Mouse (Mus musculus): ENCODE data around the gene Chst8. TPM values are rescaled to one million over a fixed set of nuclear protein-coding genes. Genes with fewer than 3 reads are reported as not detected.

Gene Chst8
- total RNA-seq, 2 experiments from 2014 or later = 20.9 to 22.0 TPM

DNA sequence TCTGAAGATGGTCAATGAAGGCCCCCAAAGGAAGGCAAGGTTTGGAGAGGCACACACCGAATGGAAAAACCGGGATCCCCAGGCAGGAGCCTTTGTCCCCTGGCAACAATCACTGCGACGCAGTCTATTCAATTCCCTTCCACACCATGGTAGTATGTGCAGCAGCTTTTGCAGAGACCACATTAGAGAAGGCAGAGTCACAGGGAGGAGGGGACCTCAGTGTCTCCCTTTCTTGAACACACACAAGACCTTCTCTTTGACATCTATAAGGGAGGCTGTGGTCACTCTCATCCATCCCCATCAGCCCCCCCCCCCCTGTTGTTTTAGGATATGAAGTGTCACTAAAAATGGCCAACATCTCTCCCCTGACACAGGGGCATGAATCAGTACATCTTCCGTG lies 39.2 kb downstream of the Chst8 start:
- TF ChIP-seq CTCF (IDR thresholded peaks at IDR 0.05) = no peak
- Histone ChIP-seq H3K27ac (no peak overlapping the region), H3K4me3 (no peak overlapping the region)
- intact Hi-C loops (cut with DNase I) = no loop called here
- DNase-seq (ENCODE audit: extremely low spot score in 1 of 2, low spot score in 2 of 2) = no peak

DNA sequence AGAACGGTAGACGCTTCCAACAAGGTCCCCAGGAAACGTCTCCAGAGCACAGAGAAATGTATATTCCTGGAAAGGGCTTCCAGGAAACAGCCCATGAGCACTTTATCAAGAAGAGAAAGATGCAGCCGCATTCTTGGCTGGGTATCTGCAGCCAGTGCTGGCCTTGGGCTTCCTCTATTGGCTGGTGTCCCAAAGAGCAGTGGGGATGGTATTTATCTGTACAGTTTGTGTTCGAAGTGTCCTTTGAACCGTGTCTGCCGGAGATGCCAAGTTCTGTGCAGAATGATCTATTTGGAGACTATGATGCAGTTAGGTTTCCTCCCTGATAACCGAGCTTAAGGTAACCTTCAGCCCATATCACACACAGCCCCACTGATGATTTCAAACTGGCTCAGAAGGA lies 43.0 kb downstream of the Chst8 start:
- no peak overlapping the region for H3K4me3 ChIP-seq
- no peak overlapping the region for H3K27ac ChIP-seq
- DNase-seq (ENCODE audit: extremely low spot score in 1 of 2, low spot score in 2 of 2) = no peak
- no peak for TF ChIP-seq CTCF (IDR thresholded peaks at IDR 0.05)
- intact Hi-C loops (cut with DNase I) = no loop called here

DNA sequence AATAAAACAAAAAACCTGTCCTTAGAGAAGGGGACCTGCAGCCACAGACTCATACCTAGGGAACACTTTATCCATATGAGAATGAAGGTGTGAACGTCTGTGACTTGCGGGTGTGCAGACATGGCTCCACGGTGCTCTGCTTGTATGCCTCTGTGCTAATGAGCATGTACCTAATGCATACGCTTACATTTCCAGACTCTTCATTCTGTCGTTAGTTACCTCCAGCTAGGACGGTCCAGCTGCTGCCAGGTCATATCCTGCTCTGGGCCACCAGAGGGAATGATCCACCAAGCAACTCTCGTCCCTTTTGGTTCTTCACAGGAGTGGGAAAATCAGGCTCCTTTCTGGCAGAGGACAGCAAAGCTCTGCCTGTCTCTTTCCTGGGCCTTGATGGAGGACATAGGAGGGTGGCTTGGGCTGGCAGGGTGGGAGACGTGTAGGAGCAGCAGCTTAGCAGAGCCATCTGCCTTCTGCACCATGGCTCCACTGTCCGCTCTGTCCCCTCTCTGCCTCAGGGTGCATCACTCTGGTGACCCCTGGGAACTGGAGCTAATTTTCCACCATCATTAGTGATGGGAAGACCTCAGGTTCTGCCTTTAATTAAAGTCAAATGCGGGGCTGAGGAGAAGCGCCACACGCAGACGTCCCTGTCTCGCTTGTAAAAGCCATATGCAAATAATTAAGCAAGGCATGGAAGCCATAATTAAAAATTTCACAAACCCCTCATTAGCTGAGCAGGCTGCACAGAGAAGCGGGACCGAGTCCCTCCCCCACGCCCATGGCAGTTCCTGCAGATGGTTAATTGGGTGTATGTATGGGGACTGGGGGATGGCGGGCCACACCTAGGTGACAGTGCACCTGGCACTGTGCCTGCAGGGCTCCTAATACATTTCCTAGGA lies 48.0 kb downstream of the Chst8 start:
- intact Hi-C loops (cut with DNase I) = loop anchor here (1.0 kb wide), 1 partner anchor 11 kb away; no protein-coding TSS in a partner anchor

DNA sequence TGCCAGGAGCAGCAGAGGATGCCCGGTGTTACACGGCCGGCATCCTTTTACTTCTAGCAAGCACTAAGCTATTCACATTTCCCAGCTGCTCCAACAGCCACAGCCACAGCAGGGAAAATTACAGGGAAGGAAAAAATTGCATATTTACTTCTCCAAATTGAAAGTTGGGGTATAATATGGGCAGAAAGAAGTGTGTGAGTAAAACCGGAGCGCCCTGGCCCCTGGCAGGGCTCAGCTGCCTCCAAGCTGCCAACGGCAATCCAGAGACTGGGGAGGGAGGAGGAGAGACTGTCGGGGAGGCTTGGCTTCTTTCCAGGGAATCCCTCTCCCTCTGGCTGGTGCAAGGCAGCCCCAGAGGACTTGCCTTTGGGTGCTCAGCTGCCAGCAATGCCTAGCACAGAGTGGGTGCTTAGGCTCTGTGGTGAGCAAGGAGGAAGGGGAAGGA lies 53.1 kb downstream of the Chst8 start:
- TF ChIP-seq CTCF (IDR thresholded peaks at IDR 0.05) = no peak
- DNase-seq (ENCODE audit: extremely low spot score in 1 of 2, low spot score in 2 of 2) = peak; percentile 58 to 59
- Histone ChIP-seq H3K27ac (no peak overlapping the region), H3K4me3 (no peak overlapping the region)
- intact Hi-C loops (cut with DNase I) = no loop called here

More for the DNA sequence above, 48.0 kb downstream of the Chst8 start:
- H3K4me3 ChIP-seq = no peak overlapping the region
- no peak overlapping the region for H3K27ac ChIP-seq
- no peak for DNase-seq (ENCODE audit: extremely low spot score in 1 of 2, low spot score in 2 of 2)
- TF ChIP-seq CTCF (IDR thresholded peaks at IDR 0.05) = no peak

DNA sequence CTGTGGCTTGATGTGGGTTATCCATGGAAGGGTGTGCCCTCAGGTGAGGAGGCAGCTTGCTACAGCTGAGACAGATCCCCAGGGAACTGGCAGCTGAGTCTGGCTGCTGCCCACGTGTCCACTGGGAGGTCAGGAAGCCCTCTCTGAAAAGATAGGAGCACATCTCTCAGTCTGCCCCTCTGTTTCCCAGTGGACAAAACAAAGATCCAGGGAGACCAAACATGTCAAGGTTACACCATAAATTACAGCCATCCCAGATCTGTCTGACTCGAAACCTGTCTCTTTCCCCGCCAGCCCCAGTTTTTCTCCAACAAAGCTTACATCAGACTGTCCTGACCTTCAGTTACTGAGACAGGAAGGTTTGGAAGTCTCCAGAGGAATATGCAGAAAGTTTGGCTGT lies 53.8 kb downstream of the Chst8 start:
- Histone ChIP-seq H3K27ac (no peak overlapping the region), H3K4me3 (no peak overlapping the region)
- DNase-seq (ENCODE audit: extremely low spot score in 1 of 2, low spot score in 2 of 2) = no peak
- intact Hi-C loops (cut with DNase I) = no loop called here
- TF ChIP-seq CTCF (IDR thresholded peaks at IDR 0.05) = no peak

DNA sequence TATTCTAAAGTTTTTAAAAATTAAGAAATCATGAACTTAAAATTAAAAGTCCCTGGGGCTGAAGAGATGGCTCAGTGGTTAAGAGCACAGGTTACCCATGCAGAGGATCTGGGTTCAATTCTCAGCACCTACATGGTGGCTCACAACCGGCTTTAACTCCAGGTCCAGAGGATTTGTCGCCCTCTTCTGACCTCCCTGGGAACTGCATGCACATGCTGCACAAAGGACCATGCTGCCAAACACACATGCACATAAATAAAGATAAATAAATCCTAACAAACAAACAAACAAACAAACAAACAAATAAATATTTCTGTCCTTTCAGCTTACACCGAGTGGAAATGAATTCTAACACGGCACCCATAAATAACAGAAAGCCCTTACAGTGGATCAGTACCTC lies 55.0 kb downstream of the Chst8 start:
- DNase-seq (ENCODE audit: extremely low spot score in 1 of 2, low spot score in 2 of 2) = no peak
- intact Hi-C loops (cut with DNase I) = no loop called here
- no peak overlapping the region for H3K27ac ChIP-seq
- no peak overlapping the region for H3K4me3 ChIP-seq
- TF ChIP-seq CTCF (IDR thresholded peaks at IDR 0.05) = peak; percentile 12; the same call in 1 of the 2 replicates

DNA sequence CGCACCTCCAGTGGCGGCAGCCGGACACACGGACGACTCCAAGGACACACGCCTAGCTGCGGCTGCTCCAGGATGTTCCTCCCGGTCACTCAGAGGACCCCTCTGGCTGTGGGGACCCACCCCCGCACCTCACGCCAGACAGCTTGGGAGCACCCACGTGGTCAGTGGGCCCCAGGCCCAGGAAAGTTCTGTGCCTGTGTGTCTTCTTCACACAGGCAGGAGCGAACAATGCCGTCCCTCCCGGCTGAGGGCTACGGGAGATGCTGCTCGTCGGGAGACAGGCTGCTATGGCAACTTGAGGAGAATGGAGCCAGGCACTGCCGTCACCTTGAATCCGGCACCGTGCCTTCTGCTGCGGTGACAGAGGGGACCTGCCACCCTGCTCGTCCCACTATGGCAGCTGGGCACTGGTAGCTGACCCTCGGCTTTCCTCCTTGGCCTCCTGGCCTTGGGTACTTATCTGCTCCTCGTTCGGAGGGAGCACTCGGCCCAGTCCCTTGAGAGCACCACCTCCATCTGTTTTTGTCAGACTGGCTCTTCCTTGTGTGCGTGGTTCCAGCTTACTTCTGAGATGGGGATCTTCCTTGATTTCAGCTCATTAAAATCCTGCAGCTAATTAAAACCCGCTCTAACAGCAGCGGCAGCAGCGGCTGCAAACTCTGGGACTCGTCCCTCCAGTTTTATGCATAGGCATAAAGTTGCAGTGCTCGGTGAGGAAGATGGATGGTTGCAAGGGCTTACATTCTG lies 59.2 kb downstream of the Chst8 start:
- peak overlapping the region; percentile 22; the same call in 1 of the 2 replicates for H3K4me3 ChIP-seq
- intact Hi-C loops (cut with DNase I) = loop anchor here (1.0 kb wide), 1 partner anchor 11 kb away; no protein-coding TSS in a partner anchor
- peak in 1 of 2 experiments; percentile 26 for DNase-seq (ENCODE audit: extremely low spot score in 1 of 2, low spot score in 2 of 2)
- TF ChIP-seq CTCF (IDR thresholded peaks at IDR 0.05) = no peak
- no peak overlapping the region; the same call in 1 of the 2 replicates for H3K27ac ChIP-seq

DNA sequence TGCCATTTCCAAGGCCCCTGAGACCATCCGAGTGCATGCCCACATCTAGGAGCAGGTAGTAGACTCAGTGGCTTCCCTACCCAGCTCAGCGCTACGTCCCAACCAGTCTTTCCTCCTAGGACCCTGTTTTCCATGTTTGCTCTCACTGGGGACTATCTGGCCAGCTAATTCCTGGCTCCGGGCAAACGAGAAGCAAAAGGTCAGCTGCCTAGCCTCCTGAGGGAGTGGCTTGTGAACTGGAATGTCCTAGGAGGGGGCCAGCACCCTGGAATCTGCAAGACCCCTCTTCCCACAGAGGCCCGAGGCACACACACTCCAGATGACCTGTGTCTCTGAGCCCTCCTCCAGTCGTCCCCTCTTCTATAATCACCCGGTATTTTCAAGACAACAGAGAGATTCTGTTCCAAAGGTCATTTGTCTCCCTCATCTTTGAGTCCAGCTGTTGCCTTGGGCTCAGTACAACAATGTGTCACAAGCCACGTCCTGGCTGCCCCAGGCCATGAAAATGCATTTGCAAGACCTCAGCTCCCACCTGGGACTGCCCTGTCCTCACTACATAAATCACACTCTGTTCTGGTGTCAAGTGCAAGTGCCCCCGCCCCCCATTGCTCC lies 60.3 kb downstream of the Chst8 start:
- Histone ChIP-seq H3K4me3 (no peak overlapping the region), H3K27ac (no peak overlapping the region)
- no peak for DNase-seq (ENCODE audit: extremely low spot score in 1 of 2, low spot score in 2 of 2)
- intact Hi-C loops (cut with DNase I) = no loop called here
- TF ChIP-seq CTCF (IDR thresholded peaks at IDR 0.05) = no peak

DNA sequence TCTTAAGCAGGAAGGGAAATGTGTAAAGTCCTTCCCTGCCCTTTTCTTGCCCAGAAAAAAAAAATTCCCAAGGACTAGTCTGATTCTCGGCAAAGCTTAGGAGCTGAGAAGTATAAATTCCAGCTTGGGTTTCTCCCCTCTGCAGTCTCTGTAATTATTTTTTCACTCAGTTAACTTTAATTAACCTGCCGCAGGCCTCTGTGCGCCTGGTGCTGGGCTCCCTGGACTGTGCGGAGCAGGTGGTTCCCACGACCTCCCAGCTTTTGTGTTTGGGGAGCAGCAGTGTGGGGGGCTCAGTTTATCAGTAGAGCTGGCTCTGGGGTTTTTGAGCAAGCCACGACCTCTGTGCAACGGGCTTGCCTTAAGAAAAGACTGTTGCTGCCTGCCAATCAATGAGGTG lies 62.2 kb downstream of the Chst8 start:
- H3K4me3 ChIP-seq = no peak overlapping the region
- DNase-seq (ENCODE audit: extremely low spot score in 1 of 2, low spot score in 2 of 2) = no peak
- no peak for TF ChIP-seq CTCF (IDR thresholded peaks at IDR 0.05)
- intact Hi-C loops (cut with DNase I) = no loop called here
- no peak overlapping the region for H3K27ac ChIP-seq

DNA sequence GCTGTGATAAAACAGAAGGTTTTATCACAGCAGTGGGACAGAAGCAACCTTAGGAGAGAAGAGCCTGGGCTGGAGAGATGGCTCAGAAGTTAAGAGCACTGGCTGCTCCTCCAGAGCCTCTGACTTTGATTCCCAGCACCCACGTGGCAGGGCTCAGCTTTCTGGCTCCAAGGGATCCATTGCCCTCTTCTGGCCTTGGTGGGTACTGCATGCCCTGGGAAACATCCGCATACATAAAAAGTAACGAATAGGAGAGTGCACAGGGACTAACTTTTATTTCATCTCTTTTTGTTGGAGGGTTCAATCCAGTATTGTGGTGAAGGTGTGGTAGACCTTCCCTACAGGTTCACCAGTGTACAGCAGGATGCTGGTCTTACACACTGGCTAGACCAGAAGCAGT lies 62.8 kb downstream of the Chst8 start:
- intact Hi-C loops (cut with DNase I) = no loop called here
- peak; percentile 45 for TF ChIP-seq CTCF (IDR thresholded peaks at IDR 0.05)
- H3K27ac ChIP-seq = no peak overlapping the region
- H3K4me3 ChIP-seq = no peak overlapping the region
- no peak for DNase-seq (ENCODE audit: extremely low spot score in 1 of 2, low spot score in 2 of 2)

DNA sequence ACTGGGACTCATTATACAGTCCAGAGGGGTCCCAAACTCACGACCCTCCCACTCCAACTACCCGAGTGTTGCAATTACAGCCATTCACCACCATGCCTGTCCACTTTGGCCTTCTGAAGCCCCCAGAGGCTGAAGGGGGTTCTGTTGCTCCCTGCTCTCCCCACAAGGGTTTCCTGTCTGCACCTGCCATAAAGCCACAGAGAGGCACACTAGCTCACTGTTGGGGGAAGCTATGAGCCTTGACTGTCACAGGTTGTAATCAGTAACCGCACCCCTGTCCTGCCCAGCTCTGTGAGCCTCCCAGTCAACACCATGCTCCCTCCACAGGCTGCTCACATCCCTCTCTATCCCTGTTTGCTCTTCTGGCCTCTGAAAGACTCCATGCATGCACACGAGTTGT lies 64.0 kb downstream of the Chst8 start:
- Histone ChIP-seq H3K4me3 (no peak overlapping the region), H3K27ac (no peak overlapping the region)
- no peak for DNase-seq (ENCODE audit: extremely low spot score in 1 of 2, low spot score in 2 of 2)
- intact Hi-C loops (cut with DNase I) = no loop called here
- no peak for TF ChIP-seq CTCF (IDR thresholded peaks at IDR 0.05)

DNA sequence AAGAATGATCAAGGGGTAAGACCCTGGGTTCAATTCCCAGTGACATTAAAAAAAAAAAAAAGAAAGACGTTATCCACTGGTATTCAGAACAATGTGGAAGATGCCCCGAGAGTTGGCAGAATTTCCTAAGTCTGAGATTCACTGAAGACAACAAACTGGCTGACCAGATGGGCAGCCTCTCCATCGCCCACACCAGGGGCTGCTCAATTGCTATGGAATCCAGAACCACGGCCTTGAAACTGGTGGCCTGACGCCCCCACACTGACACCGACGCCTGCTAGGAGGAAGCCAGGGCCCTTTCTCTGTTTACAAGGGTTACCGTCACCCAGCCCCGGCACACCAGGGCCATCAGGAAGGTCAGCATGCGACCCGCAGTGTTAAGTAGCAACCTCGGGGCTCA lies 64.8 kb downstream of the Chst8 start:
- no peak overlapping the region for H3K27ac ChIP-seq
- H3K4me3 ChIP-seq = no peak overlapping the region
- DNase-seq (ENCODE audit: extremely low spot score in 1 of 2, low spot score in 2 of 2) = no peak
- no peak for TF ChIP-seq CTCF (IDR thresholded peaks at IDR 0.05)
- intact Hi-C loops (cut with DNase I) = no loop called here
